Mouse (Mus musculus) embryonic fibroblast, embryonic 13.5 days (primary cell): Measurements from ENCODE around the gene Rspo1.

Experiments
- CTCF ChIP-seq: IDR thresholded peaks from 2 replicates; pipeline ENCODE4 v1.5.1; 2011; ENCODE audit warnings: mild to moderate bottlenecking, control low read depth, low read length, moderate library complexity, borderline replicate concordance; ENCODE audit not compliant: insufficient read depth
- POLR2A ChIP-seq: IDR thresholded peaks from 2 replicates; pipeline ENCODE4 v1.6.1; 2011; ENCODE audit warnings: low read depth, mild to moderate bottlenecking, control low read depth, low read length, moderate library complexity

DNA sequence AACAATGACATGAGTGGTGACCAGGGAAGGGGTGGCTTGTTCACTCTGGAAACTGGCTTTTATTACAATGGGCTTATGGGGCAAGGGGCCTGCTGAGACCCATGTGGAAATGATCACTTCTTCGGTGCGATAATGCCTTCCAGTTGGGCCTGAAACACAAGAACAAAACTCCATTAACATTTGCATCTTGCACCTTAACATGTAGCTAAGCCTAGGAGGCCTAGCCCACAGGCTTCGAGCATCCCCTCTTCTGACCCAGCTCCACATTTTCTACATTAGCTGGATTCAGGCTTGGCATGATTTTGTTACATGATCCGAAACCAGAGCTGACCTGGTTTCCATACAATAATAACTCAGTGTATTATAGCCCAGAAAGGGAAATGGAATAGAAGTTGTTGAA lies 70.2 kb downstream of the Rspo1 start:
- TF ChIP-seq CTCF, result no peak
- no peak for TF ChIP-seq POLR2A
